ENCODE assay signal across 25 mouse cellular contexts in genomic region chr15:84124086-84124485, GRCm38 (mm10). TPM values are rescaled to one million over a fixed set of nuclear protein-coding genes. Genes with fewer than 3 reads are reported as not detected.
DNase-seq lines count a peak whose midpoint lies in the region; ATAC-seq and TF ChIP-seq lines count a peak whose summit lies in the region.
"Had no signal": no experiment of that assay in that cellular context is flagged by ENCODE, and none has a peak within 500 bp of the region (broad histone marks: within the 10 kb centered on the region; RNA-seq: fewer than 3 reads in every experiment).

No protein-coding gene starts in this region.

- no peak overlapping the region for H3K4me2 ChIP-seq in heart, embryonic 12.5 days
- H3K4me2 ChIP-seq in kidney, postnatal 0 days (ENCODE audit: low read length) = no peak overlapping the region
- H3K4me2 ChIP-seq in lung, postnatal 0 days (replicated peaks; ENCODE audit: low read depth, low read length) = no peak overlapping the region
- H3K4me2 ChIP-seq: hindbrain, embryonic 15.5 days; lung, embryonic 15.5 days; midbrain, embryonic 12.5 days; neural tube, embryonic 13.5 days had no signal

- no peak for ATAC-seq in heart, embryonic 12.5 days (ENCODE audit: insufficient number of reproducible peaks, low FRiP score)
- ATAC-seq in kidney, postnatal 0 days (replicated peaks; ENCODE audit: low FRiP score, low read depth) = no peak
- ATAC-seq in lung, postnatal 0 days = no peak

- H3K27ac ChIP-seq in heart, adult 2 months = no peak overlapping the region
- no peak overlapping the region for H3K27ac ChIP-seq in heart, embryonic 12.5 days (ENCODE audit: poor library complexity, severe bottlenecking)
- H3K27ac ChIP-seq in kidney, postnatal 0 days = no peak overlapping the region
- no peak overlapping the region for H3K27ac ChIP-seq in lung, postnatal 0 days (ENCODE audit: low read length)
- H3K27ac ChIP-seq: embryonic facial prominence, embryonic 10.5 days; hindbrain, embryonic 15.5 days; lung, embryonic 15.5 days; midbrain, embryonic 12.5 days; neural tube, embryonic 13.5 days had no signal

- TF ChIP-seq EP300 in heart, adult 2 months (IDR thresholded peaks at IDR 0.05; ENCODE audit: insufficient read depth, low read depth, low read length) = no peak
- TF ChIP-seq EP300 in lung, postnatal 0 days (IDR thresholded peaks at IDR 0.05) = no peak

- TF ChIP-seq POLR2A in heart, adult 2 months (IDR thresholded peaks at IDR 0.05; ENCODE audit: insufficient read depth, low read depth, low read length) = no peak

- DNase-seq in heart, adult 2 months = peak in 1 of 2 experiments; percentile 26
- no peak for DNase-seq in kidney, postnatal 0 days (ENCODE audit: low spot score)
- no peak for DNase-seq in kidney, adult 8-10 months
- no peak for DNase-seq in lung, postnatal 0 days (ENCODE audit: low spot score)
- no peak for DNase-seq in lung, postnatal 14 days
- no peak for DNase-seq in adrenal gland, postnatal 25 days
- DNase-seq: cerebellum, adult 2 months; cerebellum, postnatal 36 days; gastrocnemius, postnatal 25 days; right cerebral cortex, adult 18-20 months; thymus, postnatal 14 days had no signal

- H3K4me1 ChIP-seq in heart, adult 2 months (ENCODE audit: control insufficient read depth, insufficient read depth, low read length) = no peaks in the 10 kb centered on the region
- H3K4me1 ChIP-seq in heart, embryonic 12.5 days (replicated peaks) = no peaks in the 10 kb centered on the region
- H3K4me1 ChIP-seq in kidney, postnatal 0 days (replicated peaks; ENCODE audit: insufficient read depth, low read length) = no peaks in the 10 kb centered on the region
- H3K4me1 ChIP-seq in lung, postnatal 0 days (ENCODE audit: insufficient read depth, low read depth, low read length) = no peaks in the 10 kb centered on the region
- H3K4me1 ChIP-seq: hindbrain, embryonic 15.5 days; lung, embryonic 15.5 days; midbrain, embryonic 12.5 days; neural tube, embryonic 13.5 days had no signal

- intact Hi-C loops in heart, adult 2 months (cut with DNase I) = loop anchor here (5.0 kb wide), 2 partner anchors 43 to 488 kb away; partner anchors contain the start of gene Pnpla3

- WGBS in heart, adult 2 months = 53% methylated on average over 7 of the region's 7 CpGs
- 52% methylated on average over 7 of the region's 7 CpGs for WGBS in heart, embryonic 12.5 days
- 64% methylated on average over 7 of the region's 7 CpGs for WGBS in kidney, postnatal 0 days
- 60% methylated on average over 7 of the region's 7 CpGs for WGBS in lung, postnatal 0 days

- H3K9me3 ChIP-seq in heart, embryonic 12.5 days (replicated peaks) = no peaks in the 10 kb centered on the region
- H3K9me3 ChIP-seq in kidney, postnatal 0 days (replicated peaks; ENCODE audit: low read length) = no peaks in the 10 kb centered on the region
- no peaks in the 10 kb centered on the region for H3K9me3 ChIP-seq in lung, postnatal 0 days (ENCODE audit: low read length)
- H3K9me3 ChIP-seq: embryonic facial prominence, embryonic 10.5 days; hindbrain, embryonic 15.5 days; lung, embryonic 15.5 days; midbrain, embryonic 12.5 days; neural tube, embryonic 13.5 days had no signal

- TF ChIP-seq CTCF in heart, adult 2 months (IDR thresholded peaks at IDR 0.05) = peak; percentile 61
- TF ChIP-seq CTCF in kidney, postnatal 0 days (IDR thresholded peaks at IDR 0.05; ENCODE audit: low read depth) = peak; percentile 49; the same call in 1 of the 2 replicates
- TF ChIP-seq CTCF in lung, postnatal 0 days (IDR thresholded peaks at IDR 0.05) = 0 out of 2 replicates have a peak, but pooled peaks have one; percentile 27

- H3K27me3 ChIP-seq in heart, adult 2 months (ENCODE audit: control insufficient read depth, insufficient read depth, low read length) = no peaks in the 10 kb centered on the region
- peaks cover 32% of the 10 kb centered on the region for H3K27me3 ChIP-seq in heart, embryonic 12.5 days (replicated peaks)
- H3K27me3 ChIP-seq in kidney, postnatal 0 days (ENCODE audit: insufficient read depth, low read length) = no peaks in the 10 kb centered on the region
- H3K27me3 ChIP-seq in lung, postnatal 0 days (replicated peaks; ENCODE audit: insufficient read depth, low read length) = no peaks in the 10 kb centered on the region
- H3K27me3 ChIP-seq: hindbrain, embryonic 15.5 days; lung, embryonic 15.5 days; neural tube, embryonic 13.5 days had no signal

- no peak overlapping the region for H3K4me3 ChIP-seq in heart, adult 2 months
- no peak overlapping the region for H3K4me3 ChIP-seq in heart, embryonic 12.5 days
- H3K4me3 ChIP-seq in kidney, postnatal 0 days (replicated peaks; ENCODE audit: low read depth, low read length) = no peak overlapping the region
- H3K4me3 ChIP-seq in lung, postnatal 0 days (ENCODE audit: low read depth, low read length) = no peak overlapping the region
- H3K4me3 ChIP-seq: embryonic facial prominence, embryonic 10.5 days; hindbrain, embryonic 15.5 days; lung, embryonic 15.5 days; midbrain, embryonic 12.5 days; neural tube, embryonic 13.5 days had no signal

- H3K79me2 ChIP-seq in heart, adult 2 months (replicated peaks; ENCODE audit: control insufficient read depth, insufficient read depth, low read length) = no peaks in the 10 kb centered on the region

- no peak overlapping the region for H3K9ac ChIP-seq in heart, adult 2 months (ENCODE audit: low read depth, low read length)
- no peak overlapping the region for H3K9ac ChIP-seq in heart, embryonic 12.5 days
- H3K9ac ChIP-seq in kidney, postnatal 0 days (ENCODE audit: low read depth, low read length) = no peak overlapping the region
- no peak overlapping the region for H3K9ac ChIP-seq in lung, postnatal 0 days (replicated peaks; ENCODE audit: low read depth)
- H3K9ac ChIP-seq: hindbrain, embryonic 15.5 days; lung, embryonic 15.5 days; midbrain, embryonic 12.5 days; neural tube, embryonic 13.5 days had no signal

- no peaks in the 10 kb centered on the region for H3K36me3 ChIP-seq in heart, adult 2 months (ENCODE audit: control insufficient read depth, insufficient read depth, low read length)
- no peaks in the 10 kb centered on the region for H3K36me3 ChIP-seq in heart, embryonic 12.5 days
- H3K36me3 ChIP-seq in kidney, postnatal 0 days (ENCODE audit: insufficient read depth, low read length) = no peaks in the 10 kb centered on the region
- H3K36me3 ChIP-seq in lung, postnatal 0 days (ENCODE audit: insufficient read depth, low read length) = no peaks in the 10 kb centered on the region
- H3K36me3 ChIP-seq: embryonic facial prominence, embryonic 10.5 days; hindbrain, embryonic 15.5 days; lung, embryonic 15.5 days; midbrain, embryonic 12.5 days; neural tube, embryonic 13.5 days had no signal

RNA-seq across cellular contexts. Expression of gene Pnpla5, which starts 1.1 kb away (rescaled TPM):
- total RNA-seq in heart, adult 2 months (2021) = not detected
- 0.15 TPM in 1 of 2 replicates, not detected in the other for polyA plus RNA-seq in heart, adult 2 months (2012; rRNA removed)
- polyA plus RNA-seq in heart, embryonic 12.5 days (2016; fragmentation: Nextera tagmentation; extraction: Ambion mirVana) = not detected in 2 replicates
- not detected in 2 replicates for polyA plus RNA-seq in kidney, postnatal 0 days (2015; fragmentation: Nextera tagmentation; extraction: Ambion mirVana)
- not detected in 2 replicates for polyA plus RNA-seq in lung, postnatal 0 days (2015; fragmentation: Nextera tagmentation; extraction: Ambion mirVana)
- total RNA-seq in adrenal gland, postnatal 25 days (2021) = not detected in 2 replicates
- total RNA-seq: adrenal gland, postnatal 4 days; gastrocnemius, postnatal 25 days; heart, adult 8-10 months; heart, postnatal 25 days; layer of hippocampus, adult 8-10 months; left cerebral cortex, postnatal 25 days had no signal
- polyA plus RNA-seq: cerebellum, adult 2 months; embryonic facial prominence, embryonic 10.5 days; forebrain, embryonic 11.5 days; hindbrain, embryonic 15.5 days; kidney, embryonic 14.5 days; limb, embryonic 14.5 days; lung, embryonic 15.5 days; midbrain, embryonic 12.5 days; neural tube, embryonic 13.5 days had no signal

RNA-seq across cellular contexts. Expression of gene Sult4a1, which starts 18.5 kb away (rescaled TPM):
- total RNA-seq in heart, adult 2 months (2021) = under 1 TPM in 1 of 2 experiments, not detected in 1; 0.20 TPM
- polyA plus RNA-seq in heart, adult 2 months (2012; rRNA removed) = 0.86 and 0.91 TPM in 2 replicates
- polyA plus RNA-seq in heart, embryonic 12.5 days (2016; fragmentation: Nextera tagmentation; extraction: Ambion mirVana) = 0.60 and 0.80 TPM in 2 replicates
- 0.34 and 0.52 TPM in 2 replicates for polyA plus RNA-seq in kidney, postnatal 0 days (2015; fragmentation: Nextera tagmentation; extraction: Ambion mirVana)
- polyA plus RNA-seq in lung, postnatal 0 days (2015; fragmentation: Nextera tagmentation; extraction: Ambion mirVana) = 0.17 and 0.24 TPM in 2 replicates
- 3.0 and 4.1 TPM in 2 replicates for total RNA-seq in adrenal gland, postnatal 25 days (2021)
- total RNA-seq: gastrocnemius, postnatal 25 days; heart, postnatal 25 days had no signal

RNA-seq across cellular contexts. Expression of gene Pnpla3, which starts 43.6 kb away (rescaled TPM):
- total RNA-seq in heart, adult 2 months (2021) = 1 to 10 TPM; 1.1 to 3.8 TPM
- polyA plus RNA-seq in heart, adult 2 months (2012; rRNA removed) = 26.2 and 30.1 TPM in 2 replicates
- 0.60 and 1.1 TPM in 2 replicates for polyA plus RNA-seq in heart, embryonic 12.5 days (2016; fragmentation: Nextera tagmentation; extraction: Ambion mirVana)
- 0.57 and 0.60 TPM in 2 replicates for polyA plus RNA-seq in kidney, postnatal 0 days (2015; fragmentation: Nextera tagmentation; extraction: Ambion mirVana)
- 0.27 and 0.49 TPM in 2 replicates for polyA plus RNA-seq in lung, postnatal 0 days (2015; fragmentation: Nextera tagmentation; extraction: Ambion mirVana)
- 33.6 and 34.6 TPM in 2 replicates for total RNA-seq in adrenal gland, postnatal 25 days (2021)

RNA-seq across cellular contexts. Expression of gene Efcab6, which starts 58.9 kb away (rescaled TPM):
- total RNA-seq in heart, adult 2 months (2021) = not detected
- 0.06 and 0.18 TPM in 2 replicates for polyA plus RNA-seq in heart, adult 2 months (2012; rRNA removed)
- 0.15 TPM in 1 of 2 replicates, not detected in the other for polyA plus RNA-seq in heart, embryonic 12.5 days (2016; fragmentation: Nextera tagmentation; extraction: Ambion mirVana)
- 0.57 and 0.63 TPM in 2 replicates for polyA plus RNA-seq in kidney, postnatal 0 days (2015; fragmentation: Nextera tagmentation; extraction: Ambion mirVana)
- 0.63 and 0.84 TPM in 2 replicates for polyA plus RNA-seq in lung, postnatal 0 days (2015; fragmentation: Nextera tagmentation; extraction: Ambion mirVana)
- total RNA-seq in adrenal gland, postnatal 25 days (2021) = 0.21 TPM in 1 of 2 replicates, not detected in the other
- total RNA-seq: heart, adult 8-10 months; heart, postnatal 25 days had no signal
- polyA plus RNA-seq: kidney, embryonic 14.5 days; midbrain, embryonic 12.5 days had no signal

Comparison
In these comparisons a context has a peak if more than half of its experiments do, and no peak if none do; other contexts are left out.
1. RNA of gene Pnpla3, which starts 43.6 kb away (polyA plus RNA-seq): 26.2 to 30.1 TPM in heart, adult 2 months; 0.60 to 1.1 TPM in heart, embryonic 12.5 days, 0.57 to 0.60 TPM in kidney, postnatal 0 days and 0.27 to 0.49 TPM in lung, postnatal 0 days; every median in the first group is over 10 times any median in the second.
2. Peak in every context shown above with its lines, with median percentiles within 50 percentile points of each other: CTCF ChIP-seq.